Mouse (Mus musculus) MEL (cell line): ENCODE results near the gene Mcts1. TPM values are rescaled to one million over a fixed set of nuclear protein-coding genes. Genes with fewer than 3 reads are reported as not detected.

ENCODE experiments used
- DNase-seq: peaks from one replicate; pipeline ENCODE4 v3.0.0; 2011; ENCODE audit warnings: low read depth, low spot score
- H3K27ac ChIP-seq: 2 replicates; pipeline ENCODE4 v1.5.1; 2012; ENCODE audit warnings: low read depth, mild to moderate bottlenecking, control low read depth, low read length, moderate library complexity; ENCODE audit not compliant: control insufficient read depth
- H3K27me3 ChIP-seq, 2 experiments: fragments of 150-350 bp in 1 of 2; sonication (generic) in 1 of 2; 2 replicates each; pipeline ENCODE4 v1.6.1; 2012; ENCODE audit warnings: low read length in 2 of 2, mild to moderate bottlenecking in 2 of 2, improper control_type of control experiment in 1 of 2, moderate library complexity in 1 of 2; ENCODE audit not compliant: insufficient read depth in 2 of 2, control insufficient read depth in 1 of 2
- H3K36me3 ChIP-seq, 2 experiments: 2 replicates each; pipeline ENCODE4 v1.6.1; 2012 to 2014; ENCODE audit warnings: low read length in 2 of 2, improper control_type of control experiment in 1 of 2, inconsistent platforms in 1 of 2, mild to moderate bottlenecking in 1 of 2; ENCODE audit not compliant: insufficient read depth in 2 of 2, control insufficient read depth in 1 of 2
- H3K4me1 ChIP-seq, 2 experiments: fragments of 150-350 bp in 1 of 2; sonication (generic) in 1 of 2; 2 replicates each; pipeline ENCODE4 v1.6.1; 2012; ENCODE audit warnings: low read length in 2 of 2, improper control_type of control experiment in 1 of 2, mild to moderate bottlenecking in 1 of 2; ENCODE audit not compliant: insufficient read depth in 2 of 2, control insufficient read depth in 1 of 2
- H3K4me3 ChIP-seq, 2 experiments: fragments of 150-350 bp in 1 of 2; sonication (generic) in 1 of 2; 2 replicates each; pipeline ENCODE4 v1.5.1; 2012; ENCODE audit warnings: low read depth in 2 of 2, low read length in 2 of 2, mild to moderate bottlenecking in 2 of 2, moderate library complexity in 2 of 2, control low read depth in 1 of 2, improper control_type of control experiment in 1 of 2; ENCODE audit not compliant: control insufficient read depth in 1 of 2, insufficient read depth in 1 of 2
- H3K79me2 ChIP-seq: 2 replicates; pipeline ENCODE4 v1.6.1; 2012; ENCODE audit warnings: mild to moderate bottlenecking, low read length, moderate library complexity; ENCODE audit not compliant: control insufficient read depth, poor library complexity, insufficient read depth
- H3K9ac ChIP-seq: 2 replicates; pipeline ENCODE4 v1.6.1; 2012; ENCODE audit warnings: low read depth, mild to moderate bottlenecking, control low read depth, low read length, moderate library complexity; ENCODE audit not compliant: control insufficient read depth, poor library complexity, severe bottlenecking
- H3K9me3 ChIP-seq: fragments of 150-350 bp; sonication (generic); replicated peaks from 2 replicates; pipeline ENCODE4 v1.6.1; 2012; ENCODE audit warnings: mild to moderate bottlenecking, low read length, improper control_type of control experiment, moderate library complexity; ENCODE audit not compliant: insufficient read depth
- CHD2 ChIP-seq: IDR thresholded peaks from 2 replicates; pipeline ENCODE4 v1.6.1; 2011; ENCODE audit warnings: low read length, improper control_type of control experiment
- CTCF ChIP-seq, 3 experiments: IDR thresholded peaks in 2 of 3; conservative IDR thresholded peaks in 1 of 3; 2 replicates each; pipeline ENCODE4 v1.5.1; 2011 to 2012; ENCODE audit warnings: low read length in 3 of 3, low read depth in 2 of 3, mild to moderate bottlenecking in 2 of 3, improper control_type of control experiment in 1 of 3, inconsistent platforms in 1 of 3, mixed read lengths in 1 of 3, moderate library complexity in 1 of 3; ENCODE audit not compliant: control insufficient read depth in 1 of 3, insufficient read depth in 1 of 3, poor library complexity in 1 of 3, severe bottlenecking in 1 of 3
- ELF1 ChIP-seq: IDR thresholded peaks from 2 replicates; pipeline ENCODE4 v1.6.1; 2014; ENCODE audit warnings: low read depth, mild to moderate bottlenecking, inconsistent platforms, low read length, improper control_type of control experiment, moderate library complexity
- EP300 ChIP-seq, 2 experiments: IDR thresholded peaks; 2 replicates each; pipeline ENCODE4 v1.6.1; 2011; ENCODE audit warnings: improper control_type of control experiment in 2 of 2, low read length in 2 of 2, low read depth in 1 of 2, mild to moderate bottlenecking in 1 of 2
- GABPA ChIP-seq: IDR thresholded peaks from 2 replicates; pipeline ENCODE4 v1.6.1; 2012; ENCODE audit warnings: low read depth, mild to moderate bottlenecking, inconsistent platforms, low read length, improper control_type of control experiment, moderate library complexity
- GATA1 ChIP-seq: IDR thresholded peaks from 2 replicates; pipeline ENCODE4 v1.6.1; 2011; ENCODE audit warnings: low read depth, low read length, improper control_type of control experiment
- HCFC1 ChIP-seq: IDR thresholded peaks from 2 replicates; pipeline ENCODE4 v1.6.1; 2012; ENCODE audit warnings: low read depth, mild to moderate bottlenecking, inconsistent platforms, low read length, improper control_type of control experiment, moderate library complexity
- JUND ChIP-seq: IDR thresholded peaks from 2 replicates; pipeline ENCODE4 v1.6.1; 2011; ENCODE audit warnings: low read depth, mild to moderate bottlenecking, improper control_type of control experiment, low read length
- KAT2A ChIP-seq: conservative IDR thresholded peaks from 2 replicates; pipeline ENCODE4 v1.6.1; 2012; ENCODE audit warnings: low read depth, low read length, improper control_type of control experiment, inconsistent platforms
- MAFK ChIP-seq: IDR thresholded peaks from 2 replicates; pipeline ENCODE4 v1.6.1; 2011; ENCODE audit warnings: low read depth, mild to moderate bottlenecking, low read length, improper control_type of control experiment, borderline replicate concordance
- MAZ ChIP-seq: IDR thresholded peaks from 2 replicates; pipeline ENCODE4 v1.6.1; 2012; ENCODE audit warnings: low read depth, mild to moderate bottlenecking, inconsistent platforms, low read length, improper control_type of control experiment
- MEF2A ChIP-seq: IDR thresholded peaks from 2 replicates; pipeline ENCODE4 v1.6.1; 2014; ENCODE audit warnings: low read depth, mild to moderate bottlenecking, inconsistent platforms, low read length, improper control_type of control experiment; ENCODE audit not compliant: poor library complexity, insufficient replicate concordance, severe bottlenecking; ENCODE audit errors: extremely low read depth
- MYB ChIP-seq: IDR thresholded peaks from 2 replicates; pipeline ENCODE4 v1.6.1; 2011; ENCODE audit warnings: mild to moderate bottlenecking, low read depth, low read length, improper control_type of control experiment
- MYC ChIP-seq: IDR thresholded peaks from 2 replicates; pipeline ENCODE4 v1.6.1; 2011; ENCODE audit warnings: low read depth, mild to moderate bottlenecking, low read length, improper control_type of control experiment, moderate library complexity
- NRF1 ChIP-seq: IDR thresholded peaks from 2 replicates; pipeline ENCODE4 v1.6.1; 2014; ENCODE audit warnings: low read depth, mild to moderate bottlenecking, inconsistent platforms, low read length, improper control_type of control experiment, moderate library complexity; ENCODE audit not compliant: poor library complexity, insufficient read depth, severe bottlenecking
- POLR2AphosphoS5 ChIP-seq: IDR thresholded peaks from 2 replicates; pipeline ENCODE4 v1.6.1; 2012; ENCODE audit warnings: low read depth, borderline replicate concordance, mild to moderate bottlenecking, inconsistent platforms, low read length, moderate library complexity, mixed read lengths
- RAD21 ChIP-seq: IDR thresholded peaks from 2 replicates; pipeline ENCODE4 v1.6.1; 2011; ENCODE audit warnings: mild to moderate bottlenecking, low read depth, low read length, improper control_type of control experiment
- RCOR1 ChIP-seq: IDR thresholded peaks from 2 replicates; pipeline ENCODE4 v1.6.1; 2012; ENCODE audit warnings: low read depth, mild to moderate bottlenecking, inconsistent platforms, low read length, improper control_type of control experiment
- SIN3A ChIP-seq: IDR thresholded peaks from 2 replicates; pipeline ENCODE4 v1.6.1; 2012; ENCODE audit warnings: low read length, improper control_type of control experiment, inconsistent platforms
- SMC3 ChIP-seq: IDR thresholded peaks from 2 replicates; pipeline ENCODE4 v1.6.1; 2011; ENCODE audit warnings: low read depth, low read length, improper control_type of control experiment
- TAL1 ChIP-seq: IDR thresholded peaks from 2 replicates; pipeline ENCODE4 v1.6.1; 2012; ENCODE audit warnings: mild to moderate bottlenecking, inconsistent platforms, low read length, moderate library complexity, mixed read lengths
- TBP ChIP-seq: IDR thresholded peaks from 2 replicates; pipeline ENCODE4 v1.8.0; 2011; ENCODE audit warnings: low read depth, low read length, improper control_type of control experiment
- TCF12 ChIP-seq: IDR thresholded peaks from 2 replicates; pipeline ENCODE4 v1.6.1; 2014; ENCODE audit warnings: low read depth, mild to moderate bottlenecking, inconsistent platforms, low read length, improper control_type of control experiment, moderate library complexity
- UBTF ChIP-seq: IDR thresholded peaks from 2 replicates; pipeline ENCODE4 v1.6.1; 2012; ENCODE audit warnings: low read depth, mild to moderate bottlenecking, inconsistent platforms, low read length, improper control_type of control experiment, moderate library complexity, borderline replicate concordance; ENCODE audit not compliant: insufficient read depth
- USF1 ChIP-seq: IDR thresholded peaks from 2 replicates; pipeline ENCODE4 v1.6.1; 2014; ENCODE audit warnings: low read depth, mild to moderate bottlenecking, inconsistent platforms, low read length, improper control_type of control experiment, moderate library complexity
- ZC3H11A ChIP-seq: IDR thresholded peaks from 2 replicates; pipeline ENCODE4 v1.6.1; 2012; ENCODE audit warnings: low read depth, mild to moderate bottlenecking, inconsistent platforms, low read length, improper control_type of control experiment
- ZKSCAN1 ChIP-seq: IDR thresholded peaks from 2 replicates; pipeline ENCODE4 v1.6.1; 2012; ENCODE audit warnings: low read depth, mild to moderate bottlenecking, inconsistent platforms, low read length, improper control_type of control experiment, moderate library complexity
- ZMIZ1 ChIP-seq: IDR thresholded peaks from 2 replicates; pipeline ENCODE4 v1.6.1; 2012; ENCODE audit warnings: low read depth, mild to moderate bottlenecking, inconsistent platforms, low read length, improper control_type of control experiment, moderate library complexity
- polyA plus RNA-seq, 2 experiments: library from polyadenylated mRNA; stranded (reverse) in 1 of 2; unstranded in 1 of 2; fragments of >175 nt in 1 of 2; fragments of >200 nt in 1 of 2; gene quantifications; 2 replicates each; pipeline versions ENCODE4 v1.2.1 to v1.2.4; 2012; ENCODE audit warnings: low replicate concordance in 2 of 2, low read depth in 1 of 2; ENCODE audit not compliant: insufficient read length in 2 of 2, insufficient read depth in 1 of 2, missing spikeins in 1 of 2
- total RNA-seq: library from RNA; depleted of rRNA; stranded (reverse); fragments of 300-350 nt; gene quantifications from 2 replicates; pipeline ENCODE4 v1.2.3, GENCODE M21; 2012

The Mcts1 gene
- total and polyA plus RNA-seq, 3 experiments: 27.3 to 37.0 TPM; not detected in 1

GRCm38 (mm10) chrX:38566521-38567205 lies 33.7 kb upstream of the Mcts1 start:
- peaks cover 2 to 11% of the 10 kb centered on the region in 2 experiments for H3K4me1 ChIP-seq
- TF ChIP-seq MAZ (no peak), TAL1 (no peak), MAFK (no peak), MYB (no peak), ZKSCAN1 (no peak), USF1 (no peak), KAT2A (no peak), SMC3 (no peak), MYC (no peak), ZC3H11A (no peak), TCF12 (no peak), HCFC1 (no peak), RCOR1 (no peak), GATA1 (no peak), CTCF (IDR thresholded peaks at IDR 0.05 in 2 of 3, conservative IDR thresholded peaks at IDR 0.05 in 1 of 3; ENCODE audit: control insufficient read depth in 1 of 3, insufficient read depth in 1 of 3, low read depth in 2 of 3, low read length in 3 of 3, poor library complexity in 1 of 3, severe bottlenecking in 1 of 3) (no peak)
- H3K9ac ChIP-seq: no peak overlapping the region
- DNase-seq: no peak
- no peaks in the 10 kb centered on the region for H3K27me3 ChIP-seq
- H3K4me3 ChIP-seq: no peak overlapping the region
- H3K9me3 ChIP-seq: no peaks in the 10 kb centered on the region
- H3K27ac ChIP-seq: no peak overlapping the region
- peaks cover 2 to 19% of the 10 kb centered on the region in 2 experiments; a peak in 3 of 4 replicates for H3K36me3 ChIP-seq
- H3K79me2 ChIP-seq: peaks cover 15% of the 10 kb centered on the region

- Histone ChIP-seq H3K4me3 (peak within 1 kb of the TSS; percentile 25 to 52), H3K9ac (peak within 1 kb of the TSS; percentile 56), H3K27ac (peak within 1 kb of the TSS; percentile 62), H3K27me3 (no peaks in the 10 kb centered on the region), H3K4me1 (peaks cover 2 to 9% of the 10 kb centered on the region in 2 experiments), H3K79me2 (no peaks in the 10 kb centered on the region), H3K9me3 (no peaks in the 10 kb centered on the region), H3K36me3 (peaks cover 0 to 18% of the 10 kb centered on the region in 2 experiments; a peak in 3 of 4 replicates)
- DNase-seq: peak; percentile 96
- TF ChIP-seq UBTF (no peak), ZC3H11A (no peak), RAD21 (no peak), GABPA (no peak), MYC (no peak), TBP (peak; percentile 80), TCF12 (peak; percentile 47), TAL1 (peak; percentile 41), NRF1 (no peak), CTCF (IDR thresholded peaks at IDR 0.05 in 2 of 3, conservative IDR thresholded peaks at IDR 0.05 in 1 of 3; ENCODE audit: control insufficient read depth in 1 of 3, insufficient read depth in 1 of 3, low read depth in 2 of 3, low read length in 3 of 3, poor library complexity in 1 of 3, severe bottlenecking in 1 of 3) (no peak), SMC3 (no peak), CHD2 (peak; percentile 45), GATA1 (peak; percentile 67), HCFC1 (peak; percentile 74), ZMIZ1 (peak; percentile 82; the same call in 1 of the 2 replicates), POLR2AphosphoS5 (no peak), MEF2A (no peak), EP300 (IDR thresholded peaks at IDR 0.05; ENCODE audit: low read depth in 1 of 2, low read length in 2 of 2) (peak in 1 of 2 experiments; percentile 31; a peak in 1 of 4 replicates), SIN3A (no peak; the same call in 1 of the 2 replicates), RCOR1 (no peak), ELF1 (peak; percentile 30; the same call in 1 of the 2 replicates), JUND (no peak), KAT2A (no peak; the same call in 1 of the 2 replicates), MAFK (no peak)
These were observed 24.3 kb upstream of the Mcts1 start, which contains the start of gene Cul4b for GRCm38 (mm10) chrX:38576078-38576477. TSS of gene Cul4b (minus strand) at chrX:38576196.
